ENCODE assay signal across 8 mouse cellular contexts in genomic region chr6:118791921-118792368, GRCm38 (mm10).
DNase-seq lines count a peak whose midpoint lies in the region; ATAC-seq lines count a peak whose summit lies in the region.

No protein-coding gene starts in this region.

- H3K4me2 ChIP-seq in hindbrain, embryonic 13.5 days = no peak overlapping the region
- no peak overlapping the region for H3K4me2 ChIP-seq in hindbrain, embryonic 12.5 days (replicated peaks)
- H3K4me2 ChIP-seq in heart, embryonic 13.5 days = peak overlapping the region; percentile 51
- no peak overlapping the region for H3K4me2 ChIP-seq in midbrain, embryonic 15.5 days

- DNase-seq in cerebellum, postnatal 36 days = peak; percentile 85 to 86
- DNase-seq in left cerebral cortex, adult 11 months (ENCODE audit: low spot score) = peak; percentile 23
- peak; percentile 64 to 66 for DNase-seq in urinary bladder, postnatal 4 days (ENCODE audit: low spot score in 2 of 2)
- no peak for DNase-seq in B cell, adult 2 months

- H3K9me3 ChIP-seq in hindbrain, embryonic 13.5 days = no peaks in the 10 kb centered on the region
- no peaks in the 10 kb centered on the region for H3K9me3 ChIP-seq in hindbrain, embryonic 12.5 days (replicated peaks)
- no peaks in the 10 kb centered on the region for H3K9me3 ChIP-seq in heart, embryonic 13.5 days
- no peaks in the 10 kb centered on the region for H3K9me3 ChIP-seq in midbrain, embryonic 15.5 days

- peak; percentile 65 for ATAC-seq in hindbrain, embryonic 13.5 days (ENCODE audit: low FRiP score)
- ATAC-seq in hindbrain, embryonic 12.5 days (ENCODE audit: low FRiP score) = no peak
- peak; percentile 14; the same call in 1 of the 2 replicates for ATAC-seq in heart, embryonic 13.5 days (ENCODE audit: extremely low read depth, insufficient number of reproducible peaks, low FRiP score, low TSS enrichment)
- peak; percentile 57 for ATAC-seq in midbrain, embryonic 15.5 days (replicated peaks)

- peak overlapping the region; percentile 68 for H3K27ac ChIP-seq in hindbrain, embryonic 13.5 days
- H3K27ac ChIP-seq in hindbrain, embryonic 12.5 days = no peak overlapping the region
- H3K27ac ChIP-seq in heart, embryonic 13.5 days (replicated peaks) = peak overlapping the region; percentile 73
- H3K27ac ChIP-seq in midbrain, embryonic 15.5 days = peak overlapping the region; percentile 56

- 29% methylated on average over 5 of the region's 5 CpGs for WGBS in hindbrain, embryonic 13.5 days
- WGBS in hindbrain, embryonic 12.5 days = 58% methylated on average over 5 of the region's 5 CpGs
- 7% methylated on average over 5 of the region's 5 CpGs for WGBS in heart, embryonic 13.5 days
- WGBS in midbrain, embryonic 15.5 days = 36% methylated on average over 5 of the region's 5 CpGs

- H3K4me1 ChIP-seq in hindbrain, embryonic 13.5 days (replicated peaks) = peaks cover 28% of the 10 kb centered on the region
- H3K4me1 ChIP-seq in hindbrain, embryonic 12.5 days = peaks cover 5% of the 10 kb centered on the region
- H3K4me1 ChIP-seq in heart, embryonic 13.5 days = peaks cover 86% of the 10 kb centered on the region
- peaks cover 17% of the 10 kb centered on the region for H3K4me1 ChIP-seq in midbrain, embryonic 15.5 days

- no peaks in the 10 kb centered on the region for H3K36me3 ChIP-seq in hindbrain, embryonic 13.5 days
- no peaks in the 10 kb centered on the region for H3K36me3 ChIP-seq in hindbrain, embryonic 12.5 days
- no peaks in the 10 kb centered on the region for H3K36me3 ChIP-seq in heart, embryonic 13.5 days
- no peaks in the 10 kb centered on the region for H3K36me3 ChIP-seq in midbrain, embryonic 15.5 days (replicated peaks)

- H3K9ac ChIP-seq in hindbrain, embryonic 13.5 days = no peak overlapping the region
- H3K9ac ChIP-seq in hindbrain, embryonic 12.5 days = no peak overlapping the region
- peak overlapping the region; percentile 4; the same call in 1 of the 2 replicates for H3K9ac ChIP-seq in heart, embryonic 13.5 days
- H3K9ac ChIP-seq in midbrain, embryonic 15.5 days = no peak overlapping the region

- no peak overlapping the region for H3K4me3 ChIP-seq in hindbrain, embryonic 13.5 days
- H3K4me3 ChIP-seq in hindbrain, embryonic 12.5 days = no peak overlapping the region
- H3K4me3 ChIP-seq in heart, embryonic 13.5 days = no peak overlapping the region
- no peak overlapping the region for H3K4me3 ChIP-seq in midbrain, embryonic 15.5 days

- no peaks in the 10 kb centered on the region for H3K27me3 ChIP-seq in hindbrain, embryonic 13.5 days
- no peaks in the 10 kb centered on the region for H3K27me3 ChIP-seq in hindbrain, embryonic 12.5 days
- H3K27me3 ChIP-seq in heart, embryonic 13.5 days (replicated peaks) = no peaks in the 10 kb centered on the region
- no peaks in the 10 kb centered on the region for H3K27me3 ChIP-seq in midbrain, embryonic 15.5 days (replicated peaks)

Comparison
In these comparisons a context has a peak if more than half of its experiments do, and no peak if none do; other contexts are left out.
1. DNase-seq: peak in cerebellum, postnatal 36 days (2 of 2), left cerebral cortex, adult 11 months (single experiment) and urinary bladder, postnatal 4 days (2 of 2); none in B cell, adult 2 months (0 of 2).